Mouse (Mus musculus): ENCODE measurements at regions not wholly inside any gene's neighbourhood (a gene's known extent, or its start where the extent isn't known, plus 50 kb on each side); places are given as distances from the start of the nearest gene placed in this dataset.

GRCm38 (mm10) chr10:91583204-91583603 is 402.1 kb upstream of the Tmpo start:
- DNase-seq (ENCODE audit: low read depth, low spot score): no peak

GRCm38 (mm10) chr10:91580959-91581358 is 399.8 kb upstream of the Tmpo start:
- DNase-seq (ENCODE audit: low read depth, low spot score): no peak

GRCm38 (mm10) chr10:91575323-91576064 is 394.4 kb upstream of the Tmpo start:
- no peak for DNase-seq (ENCODE audit: low read depth, low spot score)

- DNase-seq (ENCODE audit: low read depth, low spot score): no peak
These were observed 391.7 kb upstream of the Tmpo start for GRCm38 (mm10) chr10:91572796-91573195.

GRCm38 (mm10) chr10:91569046-91569445 is 387.9 kb upstream of the Tmpo start:
- DNase-seq (ENCODE audit: low read depth, low spot score): no peak

GRCm38 (mm10) chr10:91566116-91566774 is 385.1 kb upstream of the Tmpo start:
- DNase-seq (ENCODE audit: low read depth, low spot score): no peak

GRCm38 (mm10) chr10:91559307-91559706 is 378.2 kb upstream of the Tmpo start:
- no peak for DNase-seq (ENCODE audit: low read depth, low spot score)

- peak; percentile 28 for DNase-seq (ENCODE audit: low read depth, low spot score)
These were observed 367.0 kb upstream of the Tmpo start for GRCm38 (mm10) chr10:91548071-91548470.

GRCm38 (mm10) chr10:91546140-91546539 is 365.0 kb upstream of the Tmpo start:
- no peak for DNase-seq (ENCODE audit: low read depth, low spot score)

GRCm38 (mm10) chr10:91545421-91545820 is 364.3 kb upstream of the Tmpo start:
- no peak for DNase-seq (ENCODE audit: low read depth, low spot score)

- DNase-seq (ENCODE audit: low read depth, low spot score): no peak
These were observed 362.2 kb upstream of the Tmpo start for GRCm38 (mm10) chr10:91543167-91543918.

- no peak for DNase-seq (ENCODE audit: low read depth, low spot score)
These were observed 361.1 kb upstream of the Tmpo start for GRCm38 (mm10) chr10:91542201-91542604.

GRCm38 (mm10) chr10:91537241-91537640 is 356.1 kb upstream of the Tmpo start:
- DNase-seq (ENCODE audit: low read depth, low spot score): no peak

GRCm38 (mm10) chr10:91535392-91535791 is 354.3 kb upstream of the Tmpo start:
- no peak for DNase-seq (ENCODE audit: low read depth, low spot score)

GRCm38 (mm10) chr10:91528305-91528704 is 347.2 kb upstream of the Tmpo start:
- DNase-seq (ENCODE audit: low read depth, low spot score): peak; percentile 58

- no peak for DNase-seq (ENCODE audit: low read depth, low spot score)
These were observed 340.1 kb upstream of the Tmpo start for GRCm38 (mm10) chr10:91521168-91521567.

- DNase-seq (ENCODE audit: low read depth, low spot score): no peak
These were observed 333.9 kb upstream of the Tmpo start for GRCm38 (mm10) chr10:91515021-91515371.

- peak; percentile 6 for DNase-seq (ENCODE audit: low read depth, low spot score)
These were observed 333.3 kb upstream of the Tmpo start for GRCm38 (mm10) chr10:91514163-91515020.

- DNase-seq (ENCODE audit: low read depth, low spot score): no peak
These were observed 325.9 kb upstream of the Tmpo start for GRCm38 (mm10) chr10:91507038-91507437.

- DNase-seq (ENCODE audit: low read depth, low spot score): no peak
These were observed 323.8 kb upstream of the Tmpo start for GRCm38 (mm10) chr10:91504891-91505290.

GRCm38 (mm10) chr10:91498543-91498942 is 317.4 kb upstream of the Tmpo start:
- DNase-seq (ENCODE audit: low read depth, low spot score): no peak

- DNase-seq (ENCODE audit: low read depth, low spot score): no peak
These were observed 283.6 kb upstream of the Tmpo start for GRCm38 (mm10) chr10:91464691-91465090.

Data from ES-CJ7 (cell line).